Mouse (Mus musculus) urinary bladder, postnatal 4 days (tissue): ENCODE results near the gene Herc3.
A peak's percentile ranks its signal among the peaks of the same experiment; 100 is the strongest.
"Not testable (repeated sequence)": the region's sequence is repeated elsewhere in the genome, so short reads cannot be mapped to it uniquely, and the experiment has no call there.

Experiments
- DNase-seq, 2 experiments: peaks; one replicate each; pipeline ENCODE4 v3.0.0; 2021 to 2022; ENCODE audit warnings: low spot score in 2 of 2

Gene Herc3

GRCm38 (mm10) chr6:58831232-58832009 is at the start of gene Herc3:
TSS of gene Herc3 (plus strand) at chr6:58831465.
- DNase-seq, result peak; percentile 64 to 79

GRCm38 (mm10) chr6:58801394-58801793 is 29.9 kb upstream of the Herc3 start:
- no peak for DNase-seq

- DNase-seq, result no peak
Measured at GRCm38 (mm10) chr6:58814381-58814780, 16.9 kb upstream of the Herc3 start.

- DNase-seq, result not testable (repeated sequence)
Measured at GRCm38 (mm10) chr6:58817037-58817436, 14.2 kb upstream of the Herc3 start.

- no peak for DNase-seq
Measured at GRCm38 (mm10) chr6:58825619-58826018, 5.6 kb upstream of the Herc3 start.

- no peak for DNase-seq
Measured at GRCm38 (mm10) chr6:58826089-58826488, 5.2 kb upstream of the Herc3 start.

- DNase-seq, result no peak
Measured at GRCm38 (mm10) chr6:58828582-58828981, 2.7 kb upstream of the Herc3 start.

GRCm38 (mm10) chr6:58830840-58831231 is 429 bp upstream of the Herc3 start:
- DNase-seq, result no peak

- no peak for DNase-seq
Measured at GRCm38 (mm10) chr6:58832591-58833018, 1.3 kb downstream of the Herc3 start.

GRCm38 (mm10) chr6:58834470-58834869 is 3.2 kb downstream of the Herc3 start:
- no peak for DNase-seq

GRCm38 (mm10) chr6:58835591-58835990 is 4.3 kb downstream of the Herc3 start:
- DNase-seq, result no peak

GRCm38 (mm10) chr6:58836476-58836875 is 5.2 kb downstream of the Herc3 start:
- no peak for DNase-seq

- DNase-seq, result no peak
Measured at GRCm38 (mm10) chr6:58837917-58838316, 6.7 kb downstream of the Herc3 start.

- no peak for DNase-seq
Measured at GRCm38 (mm10) chr6:58841208-58841607, 9.9 kb downstream of the Herc3 start.

- DNase-seq, result no peak
Measured at GRCm38 (mm10) chr6:58842186-58842585, 10.9 kb downstream of the Herc3 start.

- no peak for DNase-seq
Measured at GRCm38 (mm10) chr6:58843580-58843979, 12.3 kb downstream of the Herc3 start.

GRCm38 (mm10) chr6:58844188-58844822 is 13.0 kb downstream of the Herc3 start:
- no peak for DNase-seq

GRCm38 (mm10) chr6:58846850-58847692 is 15.8 kb downstream of the Herc3 start:
- no peak for DNase-seq

- DNase-seq, result no peak
Measured at GRCm38 (mm10) chr6:58847836-58848235, 16.6 kb downstream of the Herc3 start.

- no peak for DNase-seq
Measured at GRCm38 (mm10) chr6:58849356-58849755, 18.1 kb downstream of the Herc3 start.

- no peak for DNase-seq
Measured at GRCm38 (mm10) chr6:58855676-58856367, 24.6 kb downstream of the Herc3 start.

GRCm38 (mm10) chr6:58856494-58856893 is 25.2 kb downstream of the Herc3 start:
- no peak for DNase-seq
